Mouse (Mus musculus) limb, embryonic 14.5 days (tissue): Measurements from ENCODE around the gene Car11. TPM values are rescaled to one million over a fixed set of nuclear protein-coding genes. Genes with fewer than 3 reads are reported as not detected.
A peak's percentile ranks its signal among the peaks of the same experiment; 100 is the strongest.

ENCODE experiments used
- ATAC-seq: fragments of 200-750 bp; cut with Nextera tagmentation; 2 replicates; pipeline ENCODE4 v1.8.0; 2017; ENCODE audit warnings: low read depth, moderate number of reproducible peaks, moderate TSS enrichment; ENCODE audit not compliant: low FRiP score
- DNase-seq: peaks from one replicate; pipeline ENCODE4 v3.0.0-alpha.2; 2015; ENCODE audit warnings: low spot score
- H3K27ac ChIP-seq: fragments of 300-500 bp; sonication (generic); replicated peaks from 2 replicates; pipeline ENCODE4 v1.5.1; 2014; ENCODE audit warnings: low read depth, mild to moderate bottlenecking, low read length, moderate library complexity, mixed read lengths
- H3K27me3 ChIP-seq: fragments of 300-500 bp; sonication (generic); 2 replicates; pipeline ENCODE4 v1.6.1; 2014; ENCODE audit warnings: low read length, mixed read lengths; ENCODE audit not compliant: control insufficient read depth, insufficient read depth
- H3K36me3 ChIP-seq: fragments of 300-500 bp; sonication (generic); 2 replicates; pipeline ENCODE4 v1.6.1; 2014; ENCODE audit warnings: mild to moderate bottlenecking, low read length, moderate library complexity, mixed read lengths; ENCODE audit not compliant: control insufficient read depth, insufficient read depth
- H3K4me1 ChIP-seq: fragments of 300-500 bp; sonication (generic); 2 replicates; pipeline ENCODE4 v1.6.1; 2014; ENCODE audit warnings: antibody characterized with exemption, low read length, mixed read lengths; ENCODE audit not compliant: control insufficient read depth, insufficient read depth
- H3K4me2 ChIP-seq: fragments of 300-500 bp; sonication (generic); replicated peaks from 2 replicates; pipeline ENCODE4 v1.6.1; 2014; ENCODE audit warnings: low read depth, mild to moderate bottlenecking, low read length, moderate library complexity; ENCODE audit not compliant: severe bottlenecking
- H3K4me3 ChIP-seq: fragments of 300-500 bp; sonication (generic); replicated peaks from 2 replicates; pipeline ENCODE4 v1.5.1; 2014; ENCODE audit warnings: low read length
- H3K9ac ChIP-seq: fragments of 300-500 bp; sonication (generic); 2 replicates; pipeline ENCODE4 v1.6.1; 2014; ENCODE audit warnings: mild to moderate bottlenecking, low read depth, low read length, moderate library complexity; ENCODE audit not compliant: severe bottlenecking
- H3K9me3 ChIP-seq: fragments of 300-500 bp; sonication (generic); 2 replicates; pipeline ENCODE4 v1.6.1; 2016; ENCODE audit warnings: low read length; ENCODE audit not compliant: control insufficient read depth
- POLR2A ChIP-seq: fragments of 200-500 bp; IDR thresholded peaks from 2 replicates; pipeline ENCODE4 v1.8.0; 2012; ENCODE audit warnings: inconsistent platforms, mild to moderate bottlenecking, moderate library complexity, borderline replicate concordance; ENCODE audit not compliant: insufficient read depth, insufficient read length; ENCODE audit errors: extremely low read depth
- WGBS: fragments of 180-500 bp; shearing (Covaris S2); extraction: QIAGEN DNeasy Blood & Tissue Kit; methylation state at CpG from one replicate; pipeline ENCODE4 v1.1.7; 2014; 5-methylcytosine and 5-hydroxymethylcytosine counted together
- polyA plus RNA-seq, 2 experiments: library from polyadenylated mRNA; depleted of rRNA in 1 of 2; stranded (reverse) in 1 of 2; unstranded in 1 of 2; fragments of >200 nt; fragmentation: Nextera tagmentation in 1 of 2; extraction: Ambion mirVana in 1 of 2; gene quantifications; 2 replicates each; pipeline versions ENCODE4 v1.2.1 to v1.2.3; 2012 to 2014

The Car11 gene
- polyA plus RNA-seq, 2 experiments = 9.5 to 34.1 TPM

- Histone ChIP-seq H3K4me2 (no peak overlapping the region), H3K4me3 (no peak overlapping the region), H3K9me3 (no peaks in the 10 kb centered on the region), H3K36me3 (no peaks in the 10 kb centered on the region), H3K27me3 (no peaks in the 10 kb centered on the region), H3K4me1 (no peaks in the 10 kb centered on the region), H3K27ac (no peak overlapping the region), H3K9ac (no peak overlapping the region)
- DNase-seq = no peak
- no peak for TF ChIP-seq POLR2A
- 92% methylated on average over 12 of the region's 14 CpGs for WGBS
- no peak for ATAC-seq
Measured at GRCm38 (mm10) chr7:45678513-45678912, 21.1 kb upstream of the Car11 start.

- Histone ChIP-seq H3K27ac (no peak overlapping the region), H3K9ac (no peak overlapping the region), H3K4me3 (no peak overlapping the region), H3K27me3 (no peaks in the 10 kb centered on the region), H3K36me3 (no peaks in the 10 kb centered on the region), H3K9me3 (no peaks in the 10 kb centered on the region), H3K4me1 (0 out of 2 replicates have a peak, but pooled peaks cover under 1% of the 10 kb centered on the region), H3K4me2 (no peak overlapping the region)
- no peak for TF ChIP-seq POLR2A
- no peak for ATAC-seq
- WGBS = 78% methylated on average over 14 of the region's 14 CpGs
- DNase-seq = no peak
Measured at GRCm38 (mm10) chr7:45679966-45680621, 19.5 kb upstream of the Car11 start.

- Histone ChIP-seq H3K9me3 (no peaks in the 10 kb centered on the region), H3K9ac (no peak overlapping the region), H3K4me2 (no peak overlapping the region), H3K27me3 (no peaks in the 10 kb centered on the region), H3K36me3 (no peaks in the 10 kb centered on the region), H3K27ac (no peak overlapping the region), H3K4me1 (peaks cover 4% of the 10 kb centered on the region; the same call in 1 of the 2 replicates), H3K4me3 (no peak overlapping the region)
- TF ChIP-seq POLR2A = no peak
- DNase-seq = no peak
- ATAC-seq = no peak
- WGBS = 84% methylated on average over 8 of the region's 8 CpGs
Measured at GRCm38 (mm10) chr7:45681046-45681736, 18.5 kb upstream of the Car11 start.

GRCm38 (mm10) chr7:45682144-45683126 is 17.2 kb upstream of the Car11 start:
- H3K4me3 ChIP-seq = no peak overlapping the region
- H3K27me3 ChIP-seq = no peaks in the 10 kb centered on the region
- peak; percentile 86 for ATAC-seq
- DNase-seq = peak; percentile 88
- H3K4me1 ChIP-seq = peaks cover 4% of the 10 kb centered on the region; the same call in 1 of the 2 replicates
- no peaks in the 10 kb centered on the region for H3K36me3 ChIP-seq
- peak; percentile 41; the same call in 1 of the 2 replicates for TF ChIP-seq POLR2A
- H3K9ac ChIP-seq = 0 out of 2 replicates have a peak overlapping the region, but pooled peaks have one; percentile 12
- H3K4me2 ChIP-seq = peak overlapping the region; percentile 18; the same call in 1 of the 2 replicates
- H3K9me3 ChIP-seq = no peaks in the 10 kb centered on the region
- H3K27ac ChIP-seq = no peak overlapping the region
- WGBS = 33% methylated on average over 14 of the region's 14 CpGs
